Mouse (Mus musculus) liver, adult 2 months (tissue): ENCODE measurements around the gene Dlg2. TPM values are rescaled to one million over a fixed set of nuclear protein-coding genes. Genes with fewer than 3 reads are reported as not detected.

Source experiments
- DNase-seq: peaks from one replicate; pipeline ENCODE4 v3.0.0-alpha.2; 2011; ENCODE audit warnings: low read depth, low spot score; ENCODE audit errors: extremely low read depth
- H3K27ac ChIP-seq: fragments of 200-500 bp; replicated peaks from 2 replicates; pipeline ENCODE4 v1.5.1; 2012; ENCODE audit warnings: low read depth, mild to moderate bottlenecking, control low read depth, inconsistent platforms, low read length; ENCODE audit not compliant: insufficient read depth
- H3K27me3 ChIP-seq: fragments of 200-500 bp; 2 replicates; pipeline ENCODE4 v1.6.1; 2012; ENCODE audit warnings: mild to moderate bottlenecking, moderate library complexity, low read length, inconsistent platforms; ENCODE audit not compliant: control insufficient read depth, insufficient read depth
- H3K36me3 ChIP-seq: fragments of 200-500 bp; 2 replicates; pipeline ENCODE4 v1.6.1; 2012; ENCODE audit warnings: low read length, inconsistent platforms; ENCODE audit not compliant: control insufficient read depth, insufficient read depth
- H3K4me1 ChIP-seq: fragments of 200-500 bp; 2 replicates; pipeline ENCODE4 v1.6.1; 2011; ENCODE audit warnings: low read length; ENCODE audit not compliant: control insufficient read depth, insufficient read depth
- H3K4me3 ChIP-seq: fragments of 200-500 bp; 2 replicates; pipeline ENCODE4 v1.5.1; 2011; ENCODE audit warnings: low read depth, mild to moderate bottlenecking, control low read depth, low read length, moderate library complexity; ENCODE audit not compliant: insufficient read depth
- H3K79me2 ChIP-seq: fragments of 200-500 bp; 2 replicates; pipeline ENCODE4 v1.6.1; 2012; ENCODE audit warnings: inconsistent platforms, mild to moderate bottlenecking, low read length, moderate library complexity; ENCODE audit not compliant: control insufficient read depth, insufficient read depth
- H3K9ac ChIP-seq: fragments of 200-500 bp; 2 replicates; pipeline ENCODE4 v1.6.1; 2012; ENCODE audit warnings: low read depth, mild to moderate bottlenecking, control low read depth, inconsistent platforms, low read length
- CTCF ChIP-seq: fragments of 200-500 bp; IDR thresholded peaks from 2 replicates; pipeline ENCODE4 v1.5.1; 2011; ENCODE audit warnings: low read depth, low read length, control low read depth
- POLR2A ChIP-seq: fragments of 200-500 bp; IDR thresholded peaks from 2 replicates; pipeline ENCODE4 v1.6.1; 2011; ENCODE audit warnings: low read length, control low read depth; ENCODE audit not compliant: insufficient read depth; ENCODE audit errors: extremely low read depth
- WGBS: fragments of 180-500 bp; shearing (Covaris S2); methylation state at CpG from one replicate; pipeline ENCODE4 v1.1.7; 2018; 5-methylcytosine and 5-hydroxymethylcytosine counted together
- polyA plus RNA-seq: library from polyadenylated mRNA; depleted of rRNA; stranded (reverse); fragments of >200 nt; gene quantifications from 2 replicates; pipeline ENCODE4 v1.2.3, GENCODE M21; 2012
- total RNA-seq: library from RNA; depleted of rRNA; stranded (reverse); fragments of >200 nt; gene quantifications from 2 replicates; pipeline ENCODE4 v1.2.3, GENCODE M21; 2014

The Dlg2 gene
- total and polyA plus RNA-seq, 2 experiments, result 0.65 TPM; not detected in 1

DNA sequence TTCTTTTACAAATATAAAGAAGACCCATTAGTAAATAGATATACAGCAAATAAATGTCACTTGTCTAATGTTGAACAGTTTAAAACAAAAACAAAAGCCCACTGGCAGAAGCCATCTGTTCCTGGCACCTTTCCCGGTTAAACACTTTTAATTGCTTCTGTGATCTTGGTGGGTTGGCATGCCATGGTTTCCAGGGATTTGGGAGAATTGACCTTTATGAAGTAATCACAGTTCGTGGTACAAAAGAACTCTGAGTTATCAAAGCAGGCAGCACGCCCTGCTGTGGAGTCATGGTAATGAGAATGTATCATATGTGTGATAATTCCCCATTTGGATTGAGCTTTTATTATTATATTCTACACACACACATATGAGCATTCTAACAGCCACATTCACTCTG, 1038.0 kb downstream of the Dlg2 start:
- TF ChIP-seq POLR2A, result no peak
- Histone ChIP-seq H3K4me1 (peaks cover 1% of the 10 kb centered on the region; the same call in 1 of the 2 replicates), H3K27me3 (no peaks in the 10 kb centered on the region), H3K9ac (no peak overlapping the region), H3K4me3 (no peak overlapping the region), H3K27ac (no peak overlapping the region), H3K79me2 (no peaks in the 10 kb centered on the region), H3K36me3 (no peaks in the 10 kb centered on the region)
- DNase-seq, result no peak
- 23% methylated on average over 3 of the region's 3 CpGs for WGBS

DNA sequence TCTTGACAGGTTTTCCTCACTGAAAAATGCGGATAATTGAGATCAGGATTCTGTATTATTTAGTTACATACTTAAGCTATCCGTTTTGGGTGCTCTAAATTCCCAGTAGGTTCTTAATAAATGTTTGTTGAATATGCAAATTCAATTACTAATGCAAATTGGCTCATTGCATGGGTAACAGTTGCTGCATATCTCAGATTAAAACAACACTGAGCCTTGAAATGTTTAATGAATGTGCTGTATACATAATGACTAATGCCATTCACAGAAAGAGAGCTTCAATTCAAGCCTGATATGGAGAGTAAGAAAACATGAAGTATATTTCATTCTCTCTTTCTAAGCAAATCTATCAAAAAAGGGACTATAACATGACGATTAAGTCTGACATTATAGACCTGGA, 1039.8 kb downstream of the Dlg2 start:
- WGBS, result 76% methylated on average over 3 of the region's 3 CpGs
- H3K36me3 ChIP-seq, result no peaks in the 10 kb centered on the region
- no peak overlapping the region for H3K9ac ChIP-seq
- H3K4me1 ChIP-seq, result peaks cover 1% of the 10 kb centered on the region; the same call in 1 of the 2 replicates
- TF ChIP-seq POLR2A, result no peak
- TF ChIP-seq CTCF, result no peak
- H3K27ac ChIP-seq, result no peak overlapping the region
- H3K4me3 ChIP-seq, result no peak overlapping the region
- DNase-seq, result no peak
- no peaks in the 10 kb centered on the region for H3K79me2 ChIP-seq
- H3K27me3 ChIP-seq, result no peaks in the 10 kb centered on the region

DNA sequence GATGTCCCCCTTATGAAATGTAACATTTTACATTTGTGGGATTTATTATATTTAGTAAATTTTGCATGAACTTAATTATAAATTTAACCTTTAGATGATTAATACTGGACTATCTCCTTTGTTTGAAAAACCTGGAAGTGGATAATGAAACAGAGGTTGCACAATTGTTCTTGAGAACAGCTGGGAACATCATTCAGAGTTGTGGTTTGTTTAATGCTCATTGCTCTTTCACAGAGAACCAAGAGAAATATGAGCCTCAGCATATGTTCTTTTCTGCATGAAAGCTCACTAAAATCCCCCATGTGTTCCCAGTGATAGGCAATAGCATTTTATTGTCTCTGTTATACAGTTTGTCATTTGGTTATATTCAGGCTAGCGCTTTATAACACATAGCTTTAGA, 1049.4 kb downstream of the Dlg2 start:
- Histone ChIP-seq H3K79me2 (no peaks in the 10 kb centered on the region), H3K4me1 (no peaks in the 10 kb centered on the region), H3K9ac (no peak overlapping the region), H3K27ac (no peak overlapping the region), H3K4me3 (no peak overlapping the region), H3K27me3 (no peaks in the 10 kb centered on the region), H3K36me3 (no peaks in the 10 kb centered on the region)
- 98% methylated on average over 1 of the region's 1 CpGs for WGBS
- TF ChIP-seq CTCF (no peak), POLR2A (no peak)
- DNase-seq, result no peak

DNA sequence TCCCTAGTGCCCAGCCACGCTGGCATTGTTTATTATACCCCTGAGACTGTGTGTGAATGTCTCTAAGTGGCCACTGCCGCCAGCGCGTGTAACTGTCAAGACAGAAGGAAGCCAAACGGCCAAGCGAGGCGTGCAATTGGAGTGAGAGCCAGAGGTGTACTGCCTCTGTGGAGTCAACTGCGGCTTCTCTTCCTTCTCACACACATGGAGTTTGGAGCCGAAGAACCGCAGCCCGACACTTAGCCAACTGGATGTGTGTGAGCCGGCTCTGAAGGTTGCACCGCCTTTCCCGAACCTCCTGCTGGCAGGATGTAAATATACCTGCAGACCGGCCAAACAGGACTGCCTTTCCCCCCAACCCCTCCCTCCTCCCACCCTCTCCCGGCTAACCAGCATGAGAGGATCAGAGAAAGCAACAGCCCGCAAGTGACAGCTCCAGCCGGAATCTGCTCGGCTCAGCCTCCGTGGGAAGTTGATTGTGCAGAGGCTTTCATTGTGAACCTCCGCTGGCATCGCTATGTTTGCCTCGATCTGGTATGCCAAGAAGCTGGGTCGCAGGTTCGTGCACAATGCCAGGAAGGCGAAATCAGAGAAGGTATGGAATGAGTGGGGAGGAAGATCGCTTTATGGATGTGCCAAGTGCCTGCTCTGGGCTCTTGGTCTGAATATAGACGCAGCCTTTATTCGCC, 1066.3 kb downstream of the Dlg2 start:
- no peak overlapping the region for H3K27ac ChIP-seq
- WGBS, result 3% methylated on average over 29 of the region's 29 CpGs
- no peak for DNase-seq
- peaks cover 5% of the 10 kb centered on the region for H3K4me1 ChIP-seq
- TF ChIP-seq POLR2A (no peak), CTCF (no peak)
- no peak overlapping the region for H3K9ac ChIP-seq
- no peaks in the 10 kb centered on the region for H3K36me3 ChIP-seq
- no peaks in the 10 kb centered on the region for H3K79me2 ChIP-seq
- H3K4me3 ChIP-seq, result no peak overlapping the region
- no peaks in the 10 kb centered on the region for H3K27me3 ChIP-seq

DNA sequence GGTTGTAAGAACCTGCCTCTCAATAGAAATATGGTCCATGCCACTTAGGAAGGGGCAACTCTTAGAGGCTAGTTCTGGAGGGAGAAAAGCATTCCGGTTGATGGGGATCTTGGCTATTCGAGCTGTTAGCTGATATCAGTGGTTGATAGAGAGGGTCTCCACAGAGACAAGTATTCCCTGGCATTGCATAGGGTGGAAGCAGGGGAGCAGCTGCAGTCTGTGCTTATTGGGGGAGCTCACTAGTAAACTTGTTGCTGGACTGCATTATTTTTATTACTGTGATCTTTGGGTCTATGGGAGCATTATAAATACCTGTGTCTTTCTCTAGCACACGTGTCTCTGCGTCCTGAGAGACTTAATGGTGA, 1066.8 kb downstream of the Dlg2 start:
- no peak overlapping the region for H3K4me3 ChIP-seq
- DNase-seq, result no peak
- 34% methylated on average over 4 of the region's 4 CpGs for WGBS

DNA sequence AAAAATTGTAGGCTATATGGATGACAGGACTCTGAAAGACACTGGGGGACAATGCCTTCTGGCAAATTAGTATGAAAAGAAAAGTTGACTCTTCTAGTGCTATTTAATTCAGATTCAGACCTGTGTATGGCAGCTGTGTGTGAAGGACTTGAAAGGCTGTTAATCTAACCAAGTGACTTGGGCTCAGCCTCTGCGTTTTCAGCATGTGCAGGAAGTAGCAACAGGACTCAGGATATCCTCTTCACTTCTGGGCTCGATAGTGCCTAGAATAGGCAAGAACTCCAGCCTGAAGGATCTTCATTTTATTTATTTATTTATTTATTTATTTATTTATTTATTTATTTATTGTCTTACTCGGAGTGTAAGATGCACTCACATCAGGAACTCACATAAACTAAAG, 1068.1 kb downstream of the Dlg2 start:
- TF ChIP-seq CTCF (no peak), POLR2A (no peak)
- H3K4me3 ChIP-seq, result no peak overlapping the region
- H3K36me3 ChIP-seq, result no peaks in the 10 kb centered on the region
- no peak overlapping the region for H3K27ac ChIP-seq
- H3K27me3 ChIP-seq, result no peaks in the 10 kb centered on the region
- peaks cover 5% of the 10 kb centered on the region for H3K4me1 ChIP-seq
- 61% methylated on average over 3 of the region's 3 CpGs for WGBS
- no peaks in the 10 kb centered on the region for H3K79me2 ChIP-seq
- no peak for DNase-seq
- no peak overlapping the region for H3K9ac ChIP-seq

More for the DNA sequence above, 1066.8 kb downstream of the Dlg2 start:
- TF ChIP-seq POLR2A (no peak), CTCF (no peak)
- H3K9ac ChIP-seq, result no peak overlapping the region
- peaks cover 5% of the 10 kb centered on the region for H3K4me1 ChIP-seq
- H3K27me3 ChIP-seq, result no peaks in the 10 kb centered on the region
- H3K36me3 ChIP-seq, result no peaks in the 10 kb centered on the region
- H3K79me2 ChIP-seq, result no peaks in the 10 kb centered on the region
- no peak overlapping the region for H3K27ac ChIP-seq
